Mouse (Mus musculus) ES-E14 (cell line): Measurements from ENCODE around the gene Crygd. TPM values are rescaled to one million over a fixed set of nuclear protein-coding genes. Genes with fewer than 3 reads are reported as not detected.

Source experiments
- DNase-seq: peaks from one replicate; pipeline ENCODE4 v3.0.0-alpha.2; 2013; ENCODE audit warnings: low read depth, low spot score
- H3K27ac ChIP-seq: 2 replicates; pipeline ENCODE4 v1.5.1; 2012; ENCODE audit warnings: low read depth, mild to moderate bottlenecking, low read length, moderate library complexity, mixed read lengths; ENCODE audit not compliant: poor library complexity, insufficient read depth, severe bottlenecking
- H3K36me3 ChIP-seq: 2 replicates; pipeline ENCODE4 v1.6.1; 2012; ENCODE audit warnings: mild to moderate bottlenecking, low read length, moderate library complexity, mixed read lengths; ENCODE audit not compliant: control insufficient read depth, poor library complexity, insufficient read depth, severe bottlenecking
- H3K4me1 ChIP-seq, 2 experiments: fragments of 150-350 bp in 1 of 2; sonication (generic) in 1 of 2; 2 replicates each; pipeline ENCODE4 v1.6.1; 2012; ENCODE audit warnings: low read length in 2 of 2, mild to moderate bottlenecking in 1 of 2, mixed read lengths in 1 of 2; ENCODE audit not compliant: control insufficient read depth in 2 of 2, insufficient read depth in 2 of 2, poor library complexity in 1 of 2
- H3K4me3 ChIP-seq, 2 experiments: fragments of 150-350 bp in 1 of 2; sonication (generic) in 1 of 2; 2 replicates each; pipeline ENCODE4 v1.5.1; 2012; ENCODE audit warnings: low read length in 2 of 2, low read depth in 1 of 2, mild to moderate bottlenecking in 1 of 2, mixed read lengths in 1 of 2; ENCODE audit not compliant: insufficient read depth in 1 of 2, poor library complexity in 1 of 2, severe bottlenecking in 1 of 2
- H3K9ac ChIP-seq: 2 replicates; pipeline ENCODE4 v1.6.1; 2012; ENCODE audit warnings: low read depth, mild to moderate bottlenecking, low read length, mixed read lengths; ENCODE audit not compliant: poor library complexity, insufficient read depth, severe bottlenecking
- H3K9me3 ChIP-seq: fragments of 150-350 bp; sonication (generic); 2 replicates; pipeline ENCODE4 v1.6.1; 2012; ENCODE audit warnings: low read depth, mild to moderate bottlenecking, low read length; ENCODE audit not compliant: control insufficient read depth, insufficient read depth
- CHD2 ChIP-seq: IDR thresholded peaks from 2 replicates; pipeline ENCODE4 v1.6.1; 2014; ENCODE audit warnings: mild to moderate bottlenecking, low read depth, low read length, inconsistent platforms
- HCFC1 ChIP-seq: IDR thresholded peaks from 2 replicates; pipeline ENCODE4 v1.6.1; 2012; ENCODE audit warnings: low read length, inconsistent platforms, borderline replicate concordance; ENCODE audit not compliant: insufficient read depth
- MAFK ChIP-seq: IDR thresholded peaks from 2 replicates; pipeline ENCODE4 v1.6.1; 2014; ENCODE audit warnings: mild to moderate bottlenecking, low read depth, low read length, inconsistent platforms; ENCODE audit not compliant: insufficient read depth
- ZC3H11A ChIP-seq: IDR thresholded peaks from 2 replicates; pipeline ENCODE4 v1.6.1; 2012; ENCODE audit warnings: low read depth, mild to moderate bottlenecking, inconsistent platforms, low read length, borderline replicate concordance
- ZNF384 ChIP-seq: IDR thresholded peaks from 2 replicates; pipeline ENCODE4 v1.6.1; 2012; ENCODE audit warnings: low read depth, low read length, inconsistent platforms
- in situ Hi-C, 2 experiments: fragments of 600-800 bp; cut with MboI; formaldehyde crosslinking; loops; one replicate each; pipeline ENCODE4 v1.15.1; 2025; ENCODE audit warnings: low sequenced_read_pairs in 2 of 2, inconsistent platforms in 1 of 2; ENCODE audit not compliant: unreplicated experiment in 2 of 2
- total RNA-seq: library from RNA; depleted of rRNA; stranded (reverse); fragments of 300-350 nt; gene quantifications from 2 replicates; pipeline ENCODE4 v1.2.3, GENCODE M21; 2012; rRNA removed

Gene Crygd
- total RNA-seq: 1.6 TPM in 1 of 2 replicates, not detected in the other

GRCm38 (mm10) chr1:65063352-65063751, at the start of gene Crygd:
Gene Crygd (minus strand): TSS chr1:65063452.
- 0 out of 2 replicates have a peak within 1 kb of the TSS, but pooled peaks have one; percentile 4 for H3K9ac ChIP-seq
- H3K27ac ChIP-seq: no peak within 1 kb of the TSS
- H3K9me3 ChIP-seq: no peaks in the 10 kb centered on the region
- DNase-seq: no peak
- peak within 1 kb of the TSS; percentile 16 to 32; a peak in 2 of 4 replicates for H3K4me3 ChIP-seq
- TF ChIP-seq ZC3H11A (no peak), ZNF384 (no peak), HCFC1 (no peak)
- no peaks in the 10 kb centered on the region for H3K4me1 ChIP-seq
- in situ Hi-C loops: no loop called here
- no peaks in the 10 kb centered on the region for H3K36me3 ChIP-seq

- H3K4me1 ChIP-seq: peaks cover 2 to 8% of the 10 kb centered on the region in 2 experiments; a peak in 2 of 4 replicates
- H3K36me3 ChIP-seq: no peaks in the 10 kb centered on the region; the same call in 1 of the 2 replicates
- in situ Hi-C loops: no loop called here
- H3K27ac ChIP-seq: no peak overlapping the region
- no peaks in the 10 kb centered on the region for H3K9me3 ChIP-seq
- no peak for DNase-seq
- peak overlapping the region; percentile 7; the same call in 1 of the 2 replicates for H3K9ac ChIP-seq
- peak overlapping the region; percentile 4 to 13; a peak in 1 of 4 replicates for H3K4me3 ChIP-seq
- TF ChIP-seq ZC3H11A: no peak
- TF ChIP-seq HCFC1: no peak
- no peak for TF ChIP-seq CHD2
- TF ChIP-seq MAFK: no peak
Measured at GRCm38 (mm10) chr1:65112807-65113196, 49.5 kb upstream of the Crygd start.

GRCm38 (mm10) chr1:65112031-65112806, 49.0 kb upstream of the Crygd start:
- no peaks in the 10 kb centered on the region; the same call in 1 of the 2 replicates for H3K36me3 ChIP-seq
- in situ Hi-C loops: no loop called here
- TF ChIP-seq ZNF384: peak; percentile 33; the same call in 1 of the 2 replicates
- TF ChIP-seq HCFC1: no peak
- TF ChIP-seq ZC3H11A: 0 out of 2 replicates have a peak, but pooled peaks have one; percentile 15
- no peak overlapping the region for H3K27ac ChIP-seq
- H3K9me3 ChIP-seq: no peaks in the 10 kb centered on the region
- H3K4me1 ChIP-seq: peaks cover 2 to 8% of the 10 kb centered on the region in 2 experiments; a peak in 2 of 4 replicates
- DNase-seq: peak; percentile 88
- no peak overlapping the region; the same call in 1 of the 2 replicates for H3K9ac ChIP-seq
- peak overlapping the region in 1 of 2 experiments; percentile 37; a peak in 2 of 4 replicates for H3K4me3 ChIP-seq

- Histone ChIP-seq H3K9me3 (no peaks in the 10 kb centered on the region), H3K27ac (peak overlapping the region; percentile 97), H3K4me3 (peak overlapping the region; percentile 40 to 80), H3K36me3 (no peaks in the 10 kb centered on the region; the same call in 1 of the 2 replicates), H3K9ac (peak overlapping the region; percentile 91), H3K4me1 (peaks cover 2 to 8% of the 10 kb centered on the region in 2 experiments; a peak in 2 of 4 replicates)
- in situ Hi-C loops: no loop called here
- peak; percentile 44 for DNase-seq
- TF ChIP-seq HCFC1 (no peak), CHD2 (no peak), ZC3H11A (no peak), MAFK (no peak), ZNF384 (no peak)
Measured at GRCm38 (mm10) chr1:65109756-65110435, 46.6 kb upstream of the Crygd start.
